Mouse (Mus musculus): ENCODE data around the gene Mrpl37. TPM values are rescaled to one million over a fixed set of nuclear protein-coding genes. Genes with fewer than 3 reads are reported as not detected.

Gene Mrpl37
- polyA plus RNA-seq, 1 experiment from 2014 or later, result 90.9 TPM

GRCm38 (mm10) chr4:107018521-107018920, 48.1 kb downstream of the Mrpl37 start:
- 69% methylated on average over 3 of the region's 3 CpGs for WGBS
- Histone ChIP-seq H3K27ac (ENCODE audit: low read depth, low read length) (no peak overlapping the region), H3K4me2 (ENCODE audit: low read depth, low read length) (no peak overlapping the region), H3K4me3 (ENCODE audit: low read depth, low read length) (no peak overlapping the region), H3K9ac (replicated peaks; ENCODE audit: low read depth, low read length) (no peak overlapping the region), H3K36me3 (ENCODE audit: control insufficient read depth, insufficient read depth, low read length) (no peaks in the 10 kb centered on the region), H3K27me3 (ENCODE audit: control insufficient read depth, insufficient read depth, low read length) (no peaks in the 10 kb centered on the region), H3K9me3 (ENCODE audit: control insufficient read depth, low read length) (no peaks in the 10 kb centered on the region), H3K4me1 (ENCODE audit: control insufficient read depth, insufficient read depth, low read length) (peaks cover 77% of the 10 kb centered on the region)
- ATAC-seq (ENCODE audit: low read depth), result no peak

- H3K4me1 ChIP-seq (ENCODE audit: control insufficient read depth, insufficient read depth, low read length), result peaks cover 64% of the 10 kb centered on the region
- no peak for ATAC-seq (ENCODE audit: low read depth)
- no peak overlapping the region for H3K4me2 ChIP-seq (ENCODE audit: low read depth, low read length)
- H3K9me3 ChIP-seq (ENCODE audit: control insufficient read depth, low read length), result no peaks in the 10 kb centered on the region
- H3K36me3 ChIP-seq (ENCODE audit: control insufficient read depth, insufficient read depth, low read length), result no peaks in the 10 kb centered on the region
- no peaks in the 10 kb centered on the region for H3K27me3 ChIP-seq (ENCODE audit: control insufficient read depth, insufficient read depth, low read length)
- H3K9ac ChIP-seq (replicated peaks; ENCODE audit: low read depth, low read length), result no peak overlapping the region
- H3K4me3 ChIP-seq (ENCODE audit: low read depth, low read length), result no peak overlapping the region
- H3K27ac ChIP-seq (ENCODE audit: low read depth, low read length), result no peak overlapping the region; the same call in 1 of the 2 replicates
Observed at GRCm38 (mm10) chr4:107017257-107017656, 49.4 kb downstream of the Mrpl37 start.

- peaks cover 57% of the 10 kb centered on the region for H3K4me1 ChIP-seq (ENCODE audit: control insufficient read depth, insufficient read depth, low read length)
- no peaks in the 10 kb centered on the region for H3K27me3 ChIP-seq (ENCODE audit: control insufficient read depth, insufficient read depth, low read length)
- H3K4me3 ChIP-seq (ENCODE audit: low read depth, low read length), result no peak overlapping the region
- peak overlapping the region; percentile 80 for H3K27ac ChIP-seq (ENCODE audit: low read depth, low read length)
- no peaks in the 10 kb centered on the region for H3K9me3 ChIP-seq (ENCODE audit: control insufficient read depth, low read length)
- no peaks in the 10 kb centered on the region for H3K36me3 ChIP-seq (ENCODE audit: control insufficient read depth, insufficient read depth, low read length)
- H3K9ac ChIP-seq (replicated peaks; ENCODE audit: low read depth, low read length), result peak overlapping the region; percentile 34; the same call in 1 of the 2 replicates
- 9% methylated on average over 13 of the region's 13 CpGs for WGBS
- H3K4me2 ChIP-seq (ENCODE audit: low read depth, low read length), result no peak overlapping the region; the same call in 1 of the 2 replicates
- peak; percentile 80 for ATAC-seq (ENCODE audit: low read depth)
Observed at GRCm38 (mm10) chr4:107015971-107016511, 50.6 kb downstream of the Mrpl37 start.

- Histone ChIP-seq H3K4me2 (ENCODE audit: low read depth, low read length) (no peak overlapping the region), H3K9me3 (ENCODE audit: control insufficient read depth, low read length) (no peaks in the 10 kb centered on the region), H3K27me3 (ENCODE audit: control insufficient read depth, insufficient read depth, low read length) (no peaks in the 10 kb centered on the region), H3K9ac (replicated peaks; ENCODE audit: low read depth, low read length) (no peak overlapping the region), H3K36me3 (ENCODE audit: control insufficient read depth, insufficient read depth, low read length) (no peaks in the 10 kb centered on the region), H3K27ac (ENCODE audit: low read depth, low read length) (no peak overlapping the region), H3K4me3 (ENCODE audit: low read depth, low read length) (no peak overlapping the region), H3K4me1 (ENCODE audit: control insufficient read depth, insufficient read depth, low read length) (peaks cover 39% of the 10 kb centered on the region)
- WGBS, result 77% methylated on average over 9 of the region's 9 CpGs
- ATAC-seq (ENCODE audit: low read depth), result no peak
Observed at GRCm38 (mm10) chr4:107013817-107014260, 52.8 kb downstream of the Mrpl37 start.

- Histone ChIP-seq H3K4me3 (ENCODE audit: low read depth, low read length) (no peak overlapping the region), H3K9me3 (ENCODE audit: control insufficient read depth, low read length) (no peaks in the 10 kb centered on the region), H3K4me2 (ENCODE audit: low read depth, low read length) (no peak overlapping the region), H3K27ac (ENCODE audit: low read depth, low read length) (no peak overlapping the region), H3K27me3 (ENCODE audit: control insufficient read depth, insufficient read depth, low read length) (no peaks in the 10 kb centered on the region), H3K36me3 (ENCODE audit: control insufficient read depth, insufficient read depth, low read length) (no peaks in the 10 kb centered on the region), H3K9ac (replicated peaks; ENCODE audit: low read depth, low read length) (no peak overlapping the region), H3K4me1 (ENCODE audit: control insufficient read depth, insufficient read depth, low read length) (peaks cover 33% of the 10 kb centered on the region)
- WGBS, result 90% methylated on average over 6 of the region's 6 CpGs
- ATAC-seq (ENCODE audit: low read depth), result no peak
Observed at GRCm38 (mm10) chr4:107013119-107013816, 53.4 kb downstream of the Mrpl37 start.

- Histone ChIP-seq H3K27me3 (ENCODE audit: control insufficient read depth, insufficient read depth, low read length) (no peaks in the 10 kb centered on the region), H3K4me3 (ENCODE audit: low read depth, low read length) (no peak overlapping the region), H3K36me3 (ENCODE audit: control insufficient read depth, insufficient read depth, low read length) (no peaks in the 10 kb centered on the region), H3K9ac (replicated peaks; ENCODE audit: low read depth, low read length) (no peak overlapping the region), H3K4me1 (ENCODE audit: control insufficient read depth, insufficient read depth, low read length) (peaks cover 29% of the 10 kb centered on the region), H3K4me2 (ENCODE audit: low read depth, low read length) (no peak overlapping the region), H3K27ac (ENCODE audit: low read depth, low read length) (no peak overlapping the region), H3K9me3 (ENCODE audit: control insufficient read depth, low read length) (no peaks in the 10 kb centered on the region)
- 94% methylated on average over 3 of the region's 3 CpGs for WGBS
- ATAC-seq (ENCODE audit: low read depth), result no peak
Observed at GRCm38 (mm10) chr4:107012574-107012973, 54.1 kb downstream of the Mrpl37 start.

GRCm38 (mm10) chr4:107012005-107012478, 54.6 kb downstream of the Mrpl37 start:
- Histone ChIP-seq H3K27me3 (ENCODE audit: control insufficient read depth, insufficient read depth, low read length) (no peaks in the 10 kb centered on the region), H3K36me3 (ENCODE audit: control insufficient read depth, insufficient read depth, low read length) (no peaks in the 10 kb centered on the region), H3K9ac (replicated peaks; ENCODE audit: low read depth, low read length) (no peak overlapping the region), H3K4me3 (ENCODE audit: low read depth, low read length) (no peak overlapping the region), H3K9me3 (ENCODE audit: control insufficient read depth, low read length) (no peaks in the 10 kb centered on the region), H3K4me1 (ENCODE audit: control insufficient read depth, insufficient read depth, low read length) (peaks cover 23% of the 10 kb centered on the region), H3K27ac (ENCODE audit: low read depth, low read length) (no peak overlapping the region), H3K4me2 (ENCODE audit: low read depth, low read length) (no peak overlapping the region)
- ATAC-seq (ENCODE audit: low read depth), result no peak
- WGBS, result 78% methylated on average over 13 of the region's 13 CpGs

GRCm38 (mm10) chr4:107011325-107012004, 55.2 kb downstream of the Mrpl37 start:
- Histone ChIP-seq H3K9me3 (ENCODE audit: control insufficient read depth, low read length) (no peaks in the 10 kb centered on the region), H3K27ac (ENCODE audit: low read depth, low read length) (no peak overlapping the region), H3K4me2 (ENCODE audit: low read depth, low read length) (no peak overlapping the region), H3K36me3 (ENCODE audit: control insufficient read depth, insufficient read depth, low read length) (no peaks in the 10 kb centered on the region), H3K27me3 (ENCODE audit: control insufficient read depth, insufficient read depth, low read length) (no peaks in the 10 kb centered on the region), H3K4me1 (ENCODE audit: control insufficient read depth, insufficient read depth, low read length) (peaks cover 18% of the 10 kb centered on the region), H3K4me3 (ENCODE audit: low read depth, low read length) (no peak overlapping the region), H3K9ac (replicated peaks; ENCODE audit: low read depth, low read length) (no peak overlapping the region)
- 92% methylated on average over 8 of the region's 8 CpGs for whole genome bisulfite sequencing
- no peak for ATAC-seq (ENCODE audit: low read depth)

GRCm38 (mm10) chr4:107009548-107009947, 57.1 kb downstream of the Mrpl37 start:
- H3K9me3 ChIP-seq (ENCODE audit: control insufficient read depth, low read length), result no peaks in the 10 kb centered on the region
- H3K4me2 ChIP-seq (ENCODE audit: low read depth, low read length), result no peak overlapping the region
- 83% methylated on average over 7 of the region's 7 CpGs for WGBS
- no peaks in the 10 kb centered on the region for H3K36me3 ChIP-seq (ENCODE audit: control insufficient read depth, insufficient read depth, low read length)
- H3K4me3 ChIP-seq (ENCODE audit: low read depth, low read length), result no peak overlapping the region
- H3K27ac ChIP-seq (ENCODE audit: low read depth, low read length), result no peak overlapping the region
- H3K9ac ChIP-seq (replicated peaks; ENCODE audit: low read depth, low read length), result no peak overlapping the region
- H3K27me3 ChIP-seq (ENCODE audit: control insufficient read depth, insufficient read depth, low read length), result no peaks in the 10 kb centered on the region
- H3K4me1 ChIP-seq (ENCODE audit: control insufficient read depth, insufficient read depth, low read length), result 0 out of 2 replicates have a peak, but pooled peaks cover 4% of the 10 kb centered on the region
- no peak for ATAC-seq (ENCODE audit: low read depth)

Data from neural tube, embryonic 14.5 days (tissue).